Mouse (Mus musculus) spleen, adult 2 months (tissue): ENCODE results near the gene Tfb1m.

Experiments
- CTCF ChIP-seq: fragments of 200-500 bp; IDR thresholded peaks from 2 replicates; pipeline ENCODE4 v1.5.1; 2011; ENCODE audit warnings: mild to moderate bottlenecking, inconsistent platforms; ENCODE audit not compliant: insufficient read depth, insufficient read length, insufficient replicate concordance; ENCODE audit errors: extremely low read depth
- POLR2A ChIP-seq: fragments of 200-500 bp; IDR thresholded peaks from 2 replicates; pipeline ENCODE4 v1.6.1; 2011; ENCODE audit warnings: low read depth, low read length, inconsistent platforms

DNA sequence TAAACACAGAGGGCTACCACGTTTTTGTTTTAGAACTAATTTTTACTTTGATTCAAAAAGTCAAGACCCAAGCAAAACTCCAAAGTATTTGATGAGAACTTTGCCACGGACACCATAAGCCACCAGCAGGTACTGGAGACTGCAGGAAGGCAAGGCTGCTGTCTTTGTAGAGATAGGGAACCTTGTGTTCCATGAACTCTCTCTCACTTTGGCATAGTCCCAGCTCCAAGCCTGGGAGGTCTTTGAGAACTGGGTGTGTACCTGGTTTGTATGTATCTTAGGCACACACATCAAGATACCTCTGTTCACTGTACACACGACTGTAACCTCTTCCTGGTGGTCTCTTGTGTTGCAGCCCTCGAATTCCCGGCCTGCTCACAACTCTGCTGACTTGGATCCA, 43.3 kb downstream of the Tfb1m start:
- TF ChIP-seq CTCF (no peak), POLR2A (no peak)
